Mouse (Mus musculus) hindbrain, embryonic 11.5 days (tissue): Measurements from ENCODE around the gene Smyd3. TPM values are rescaled to one million over a fixed set of nuclear protein-coding genes. Genes with fewer than 3 reads are reported as not detected.
A peak's percentile ranks its signal among the peaks of the same experiment; 100 is the strongest.
"Not testable (repeated sequence)": the region's sequence is repeated elsewhere in the genome, so short reads cannot be mapped to it uniquely, and the experiment has no call there.

Experiments used
- ATAC-seq: fragments of 200-750 bp; cut with Nextera tagmentation; 2 replicates; pipeline ENCODE4 v1.8.0; 2017; ENCODE audit warnings: mild to moderate bottlenecking, moderate TSS enrichment, moderate library complexity; ENCODE audit not compliant: low FRiP score
- DNase-seq: peaks from one replicate; pipeline ENCODE4 v3.0.0-alpha.2; 2015; ENCODE audit warnings: low spot score
- H3K27ac ChIP-seq: fragments of 300-500 bp; sonication (generic); 2 replicates; pipeline ENCODE4 v1.5.1; 2014; ENCODE audit warnings: mild to moderate bottlenecking, low read depth, low read length
- H3K27me3 ChIP-seq: fragments of 300-500 bp; sonication (generic); 2 replicates; pipeline ENCODE4 v1.6.1; 2014; ENCODE audit warnings: mild to moderate bottlenecking, low read length, moderate library complexity, mixed read lengths; ENCODE audit not compliant: control insufficient read depth, insufficient read depth
- H3K36me3 ChIP-seq: fragments of 300-500 bp; sonication (generic); 2 replicates; pipeline ENCODE4 v1.6.1; 2014; ENCODE audit warnings: mild to moderate bottlenecking, low read length, moderate library complexity, mixed read lengths; ENCODE audit not compliant: control insufficient read depth, insufficient read depth
- H3K4me1 ChIP-seq: fragments of 300-500 bp; sonication (generic); replicated peaks from 2 replicates; pipeline ENCODE4 v1.6.1; 2014; ENCODE audit warnings: low read length, mixed read lengths; ENCODE audit not compliant: control insufficient read depth, insufficient read depth
- H3K4me2 ChIP-seq: fragments of 300-500 bp; sonication (generic); replicated peaks from 2 replicates; pipeline ENCODE4 v1.6.1; 2014; ENCODE audit warnings: mild to moderate bottlenecking, low read depth, low read length
- H3K4me3 ChIP-seq: fragments of 300-500 bp; sonication (generic); 2 replicates; pipeline ENCODE4 v1.5.1; 2014; ENCODE audit warnings: low read depth, low read length
- H3K9ac ChIP-seq: fragments of 300-500 bp; sonication (generic); 2 replicates; pipeline ENCODE4 v1.6.1; 2014; ENCODE audit warnings: low read depth, low read length
- H3K9me3 ChIP-seq: fragments of 300-500 bp; sonication (generic); 2 replicates; pipeline ENCODE4 v1.6.1; 2016; ENCODE audit warnings: low read length; ENCODE audit not compliant: control insufficient read depth
- WGBS: fragments of 180-500 bp; shearing (Covaris S2); extraction: QIAGEN DNeasy Blood & Tissue Kit; methylation state at CpG from one replicate; pipeline ENCODE4 v1.1.7; 2014; 5-methylcytosine and 5-hydroxymethylcytosine counted together
- polyA plus RNA-seq: library from polyadenylated mRNA; unstranded; fragments of >200 nt; fragmentation: Nextera tagmentation; extraction: Ambion mirVana; gene quantifications from 2 replicates; pipeline ENCODE4 v1.2.1, GENCODE M21; 2014

The Smyd3 gene
- polyA plus RNA-seq, 1 experiment from 2014 or later: 16.9 TPM

DNA sequence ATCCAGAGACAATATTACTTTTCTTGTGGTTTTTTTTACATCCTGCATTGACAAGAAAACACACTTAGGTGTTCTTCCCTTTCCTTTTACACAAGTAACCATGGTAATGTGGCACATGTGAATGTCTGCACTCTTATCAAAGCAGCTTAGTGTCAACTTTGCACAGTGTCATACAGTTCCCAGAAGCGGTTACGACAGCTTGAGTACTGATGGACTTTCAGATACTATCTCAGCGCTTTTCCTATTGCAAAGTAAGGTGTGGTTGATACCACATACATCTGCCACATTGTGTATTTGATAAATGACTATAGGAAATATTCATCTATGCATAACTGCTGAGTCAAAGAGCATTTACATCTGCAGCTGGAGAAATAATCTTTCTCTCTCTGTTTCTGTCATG is 348.1 kb downstream of the Smyd3 start:
- no peaks in the 10 kb centered on the region for H3K27me3 ChIP-seq
- H3K27ac ChIP-seq: no peak overlapping the region
- no peak overlapping the region for H3K4me2 ChIP-seq
- H3K4me1 ChIP-seq: no peaks in the 10 kb centered on the region
- no peaks in the 10 kb centered on the region for H3K36me3 ChIP-seq
- H3K9me3 ChIP-seq: no peaks in the 10 kb centered on the region
- ATAC-seq (no peak), DNase-seq (no peak)
- WGBS: 91% methylated on average over 3 of the region's 3 CpGs
- H3K4me3 ChIP-seq: no peak overlapping the region
- no peak overlapping the region for H3K9ac ChIP-seq

DNA sequence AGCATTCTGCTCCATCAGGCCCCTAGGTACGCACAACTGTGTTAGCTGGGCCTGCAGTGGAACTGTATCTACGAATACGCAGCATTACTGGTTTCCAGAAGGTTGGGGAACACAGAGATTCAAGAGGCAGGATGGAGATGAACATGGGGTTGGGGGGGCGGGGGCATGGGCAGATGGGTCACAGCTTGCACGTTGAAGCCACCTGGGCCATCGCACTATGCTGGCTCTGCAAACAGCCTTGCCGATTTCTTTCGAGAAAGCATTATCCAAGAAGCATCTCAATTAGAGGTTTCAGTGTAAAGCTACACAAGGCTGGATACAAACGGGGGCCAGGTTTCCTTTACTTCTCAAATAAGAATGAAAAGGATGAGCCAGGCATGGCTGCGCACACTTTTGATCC is 348.7 kb downstream of the Smyd3 start:
- Histone ChIP-seq H3K4me2 (no peak overlapping the region), H3K27me3 (no peaks in the 10 kb centered on the region), H3K9ac (no peak overlapping the region), H3K9me3 (no peaks in the 10 kb centered on the region), H3K27ac (no peak overlapping the region), H3K36me3 (no peaks in the 10 kb centered on the region), H3K4me1 (no peaks in the 10 kb centered on the region), H3K4me3 (no peak overlapping the region)
- ATAC-seq: no peak
- WGBS: 89% methylated on average over 10 of the region's 10 CpGs
- DNase-seq: no peak

DNA sequence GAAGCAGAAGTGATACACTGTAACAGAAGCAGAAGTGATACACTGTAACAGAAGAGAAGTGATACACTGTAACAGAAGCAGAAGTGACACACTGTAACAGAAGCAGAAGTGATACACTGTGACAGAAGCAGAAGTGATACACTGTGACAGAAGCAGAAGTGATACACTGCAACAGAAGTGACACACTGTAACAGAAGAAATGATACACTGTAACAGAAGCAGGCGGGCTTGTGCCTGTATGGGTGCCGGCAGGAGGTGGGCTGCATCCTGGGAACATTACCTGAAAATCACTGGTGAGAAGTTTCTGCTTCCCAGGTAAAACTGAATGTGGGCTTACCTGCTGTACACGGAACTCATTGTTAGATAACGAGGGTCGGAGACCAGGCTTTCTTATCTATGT is 353.6 kb downstream of the Smyd3 start:
- ATAC-seq, H3K9ac ChIP-seq, H3K36me3 ChIP-seq, H3K9me3 ChIP-seq, H3K4me1 ChIP-seq, H3K27me3 ChIP-seq, DNase-seq, H3K4me2 ChIP-seq, H3K4me3 ChIP-seq, H3K27ac ChIP-seq: not testable (repeated sequence)
- WGBS: 89% methylated on average over 5 of the region's 5 CpGs

DNA sequence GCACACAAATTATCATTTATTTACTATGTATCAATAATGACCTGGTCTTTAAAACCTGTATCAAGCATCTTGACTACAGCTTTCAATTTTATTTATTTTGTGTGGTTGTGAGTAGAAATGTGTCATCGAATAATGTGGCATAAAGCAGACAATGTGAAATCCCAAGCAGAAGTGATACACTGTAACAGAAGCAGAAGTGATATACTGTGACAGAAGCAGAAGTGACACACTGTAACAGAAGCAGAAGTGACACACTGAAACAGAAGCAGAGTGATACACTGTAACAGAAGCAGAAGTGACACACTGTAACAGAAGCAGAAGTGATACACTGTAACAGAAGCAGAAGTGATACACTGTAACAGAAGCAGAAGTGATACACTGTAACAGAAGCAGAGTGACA is 355.1 kb downstream of the Smyd3 start:
- not testable (repeated sequence) for H3K4me1 ChIP-seq, ATAC-seq, H3K4me2 ChIP-seq, H3K36me3 ChIP-seq, H3K27me3 ChIP-seq, H3K9ac ChIP-seq, DNase-seq, H3K27ac ChIP-seq, H3K4me3 ChIP-seq, H3K9me3 ChIP-seq
- 93% methylated on average over 1 of the region's 1 CpGs for WGBS

DNA sequence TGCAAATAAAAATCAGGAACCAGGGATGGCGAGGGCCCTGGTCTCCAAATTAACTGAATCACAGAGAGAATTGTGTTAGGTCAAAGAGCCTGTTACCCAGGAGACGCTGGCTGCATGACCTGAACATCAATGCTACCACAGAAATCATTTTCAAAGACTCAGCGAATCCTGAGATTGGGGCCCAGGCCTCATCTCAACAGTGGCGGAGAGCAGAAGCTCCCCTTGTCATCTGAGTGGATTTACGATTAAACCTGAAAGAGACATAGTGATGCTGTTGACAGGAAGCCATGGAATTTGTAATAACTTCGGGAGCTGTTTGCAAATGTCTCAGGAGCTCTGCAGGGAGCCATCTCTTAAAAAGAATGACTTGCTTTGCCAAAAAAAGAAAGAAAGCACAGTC is 355.9 kb downstream of the Smyd3 start:
- DNase-seq: peak; percentile 27

DNA sequence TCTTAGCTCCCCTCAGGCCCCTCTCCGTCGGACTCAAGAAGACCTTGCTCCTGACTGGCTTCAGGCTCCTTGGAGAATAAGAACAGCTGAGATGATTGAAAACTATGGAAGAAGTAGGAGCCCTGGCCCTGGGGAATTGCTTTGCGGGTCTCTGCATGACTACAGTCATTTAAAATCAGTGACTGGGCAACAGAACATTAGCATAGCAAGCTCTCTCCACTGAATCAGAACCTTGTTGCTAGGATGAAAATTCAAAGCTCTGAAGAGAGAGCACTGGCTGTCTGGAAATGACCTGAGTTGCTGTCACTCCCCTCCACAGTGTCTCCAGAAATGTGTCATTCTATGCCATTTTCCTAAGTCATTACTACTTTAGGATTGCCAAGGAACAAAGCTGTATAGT is 357.1 kb downstream of the Smyd3 start:
- H3K36me3 ChIP-seq: no peaks in the 10 kb centered on the region
- no peaks in the 10 kb centered on the region for H3K27me3 ChIP-seq
- no peak overlapping the region for H3K4me3 ChIP-seq
- H3K4me1 ChIP-seq: no peaks in the 10 kb centered on the region
- ATAC-seq (peak; percentile 35; the same call in 1 of the 2 replicates), DNase-seq (no peak)
- peak overlapping the region; percentile 10; the same call in 1 of the 2 replicates for H3K27ac ChIP-seq
- no peak overlapping the region for H3K4me2 ChIP-seq
- H3K9me3 ChIP-seq: no peaks in the 10 kb centered on the region
- no peak overlapping the region for H3K9ac ChIP-seq
- WGBS: 32% methylated on average over 3 of the region's 3 CpGs

More for the DNA sequence above, 355.9 kb downstream of the Smyd3 start:
- Histone ChIP-seq H3K36me3 (no peaks in the 10 kb centered on the region), H3K27me3 (no peaks in the 10 kb centered on the region), H3K4me1 (no peaks in the 10 kb centered on the region), H3K4me3 (no peak overlapping the region), H3K27ac (no peak overlapping the region), H3K9ac (no peak overlapping the region), H3K9me3 (no peaks in the 10 kb centered on the region), H3K4me2 (no peak overlapping the region)
- ATAC-seq: no peak
- 18% methylated on average over 6 of the region's 6 CpGs for WGBS

DNA sequence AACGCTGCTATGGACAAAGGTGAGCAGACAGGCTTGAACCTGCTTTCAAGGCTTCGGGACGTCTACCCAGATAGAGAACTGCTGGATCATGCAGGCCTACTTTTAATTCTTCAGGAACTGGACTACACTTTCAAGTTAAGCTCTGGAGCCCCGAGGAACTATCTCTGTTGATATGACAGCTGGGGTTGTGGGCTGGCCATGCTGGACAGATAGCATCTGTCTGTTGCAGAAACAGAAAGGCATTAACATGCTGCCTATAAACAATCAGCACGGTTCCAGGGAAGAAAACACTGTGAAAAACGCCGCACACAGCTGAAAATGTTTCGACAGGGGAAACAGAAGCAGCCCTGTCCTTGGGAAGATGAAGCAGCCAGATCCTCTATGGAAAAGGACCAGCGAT is 365.5 kb downstream of the Smyd3 start:
- Histone ChIP-seq H3K27me3 (no peaks in the 10 kb centered on the region), H3K9me3 (no peaks in the 10 kb centered on the region), H3K4me1 (no peaks in the 10 kb centered on the region), H3K27ac (no peak overlapping the region), H3K36me3 (no peaks in the 10 kb centered on the region), H3K9ac (no peak overlapping the region), H3K4me3 (no peak overlapping the region), H3K4me2 (no peak overlapping the region)
- ATAC-seq (no peak), DNase-seq (no peak)
- whole genome bisulfite sequencing: 80% methylated on average over 9 of the region's 9 CpGs

DNA sequence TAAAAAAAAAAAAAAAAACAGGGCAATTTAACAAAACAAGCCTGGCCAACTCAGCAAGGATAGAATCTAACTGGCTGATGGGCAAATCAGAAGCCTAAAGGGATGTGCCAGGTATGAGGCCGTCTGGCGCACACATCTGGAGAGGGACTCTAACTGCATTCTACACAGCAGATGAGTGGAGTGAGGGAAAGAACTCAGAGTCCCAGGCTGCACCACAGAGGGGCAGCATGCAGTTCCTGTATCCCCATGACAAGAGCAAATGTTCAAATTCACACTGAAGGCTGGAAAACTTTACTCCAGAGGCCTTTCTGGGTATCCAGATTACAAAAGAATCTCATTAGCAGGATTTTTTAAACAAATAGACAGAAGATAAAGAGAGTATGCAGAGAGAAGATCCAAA is 366.6 kb downstream of the Smyd3 start:
- WGBS: 77% methylated on average over 2 of the region's 2 CpGs
- no peaks in the 10 kb centered on the region for H3K9me3 ChIP-seq
- H3K9ac ChIP-seq: no peak overlapping the region
- DNase-seq: no peak
- H3K4me1 ChIP-seq: no peaks in the 10 kb centered on the region
- H3K4me2 ChIP-seq: no peak overlapping the region
- ATAC-seq: no peak
- no peaks in the 10 kb centered on the region for H3K36me3 ChIP-seq
- H3K27me3 ChIP-seq: no peaks in the 10 kb centered on the region
- H3K27ac ChIP-seq: no peak overlapping the region
- H3K4me3 ChIP-seq: no peak overlapping the region

DNA sequence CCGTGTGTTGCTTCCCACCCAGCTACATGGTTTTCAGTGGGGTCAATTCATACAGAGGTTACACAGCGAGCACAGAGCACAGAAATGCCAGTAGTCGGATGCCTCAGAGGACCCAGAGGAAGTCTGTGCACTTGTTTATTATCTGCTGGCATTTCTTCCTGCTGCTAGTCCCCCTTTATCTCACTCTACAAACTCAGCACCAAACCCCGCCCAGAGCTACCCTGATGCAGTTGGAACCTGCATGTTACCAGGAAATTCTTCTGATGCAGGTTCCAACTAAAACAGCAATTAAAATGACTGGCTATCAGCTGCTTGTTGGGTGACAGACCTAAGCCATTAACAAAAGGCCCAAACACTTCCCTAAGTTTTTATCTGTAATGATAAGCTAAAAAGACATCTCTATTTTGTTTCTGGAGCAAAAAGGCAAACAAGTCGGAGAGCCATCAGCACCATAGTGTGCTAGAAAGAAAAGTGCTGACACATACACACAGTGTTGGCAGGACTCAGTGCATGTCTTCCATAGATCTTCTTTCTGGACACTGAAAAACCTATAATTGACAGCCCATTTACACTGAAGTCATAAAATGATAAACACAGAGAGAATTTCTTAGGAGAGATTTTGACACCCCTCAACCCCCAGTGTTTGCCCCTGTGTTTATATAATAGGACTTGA is 368.2 kb downstream of the Smyd3 start:
- DNase-seq: no peak
- Histone ChIP-seq H3K9me3 (no peaks in the 10 kb centered on the region), H3K27ac (no peak overlapping the region), H3K4me3 (no peak overlapping the region), H3K4me1 (no peaks in the 10 kb centered on the region), H3K4me2 (no peak overlapping the region), H3K36me3 (no peaks in the 10 kb centered on the region), H3K9ac (no peak overlapping the region), H3K27me3 (no peaks in the 10 kb centered on the region)
- ATAC-seq: no peak
- WGBS: 75% methylated on average over 5 of the region's 5 CpGs
